Mouse (Mus musculus): ENCODE measurements around the gene Fgf3. TPM values are rescaled to one million over a fixed set of nuclear protein-coding genes. Genes with fewer than 3 reads are reported as not detected.
"Not testable (repeated sequence)": the region's sequence is repeated elsewhere in the genome, so short reads cannot be mapped to it uniquely, and the experiment has no call there.

Fgf3 gene
- polyA plus RNA-seq, 1 experiment, result not detected

DNA sequence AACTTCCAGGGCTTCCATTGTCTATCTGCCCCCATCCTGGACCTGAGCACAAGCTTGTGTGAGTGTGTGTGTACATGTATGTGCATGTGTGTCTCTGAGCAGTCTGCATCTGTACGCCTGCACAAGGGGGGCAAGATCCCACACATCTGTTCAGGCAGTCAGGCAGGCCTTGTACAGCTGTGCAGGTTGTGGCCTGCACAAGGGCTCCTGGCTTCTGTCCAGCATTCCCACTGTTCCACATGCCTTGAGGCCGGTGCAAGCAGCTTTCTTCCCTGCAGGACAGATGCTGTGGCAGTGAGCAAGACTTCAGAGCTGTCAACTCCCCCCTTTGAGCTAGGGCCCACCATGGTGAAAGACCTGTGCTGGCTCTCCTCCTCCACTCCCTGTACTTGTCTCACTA lies 45.2 kb downstream of the Fgf3 start:
- 52% methylated on average over 2 of the region's 2 CpGs for WGBS
- Histone ChIP-seq H3K4me1 (ENCODE audit: control insufficient read depth, insufficient read depth, low read length) (no peaks in the 10 kb centered on the region), H3K27me3 (replicated peaks; ENCODE audit: control insufficient read depth, insufficient read depth, low read length) (no peaks in the 10 kb centered on the region), H3K4me3 (ENCODE audit: insufficient read depth, low read depth, low read length) (no peak overlapping the region), H3K36me3 (ENCODE audit: control insufficient read depth, insufficient read depth, low read length) (no peaks in the 10 kb centered on the region), H3K27ac (ENCODE audit: insufficient read depth, low read depth, low read length) (no peak overlapping the region)
- TF ChIP-seq CTCF (conservative IDR thresholded peaks at IDR 0.05; ENCODE audit: insufficient read depth, insufficient read length, low read depth, low read length), result no peak
- TF ChIP-seq POLR2A (IDR thresholded peaks at IDR 0.05; ENCODE audit: low read depth, low read length), result no peak
- no peak for DNase-seq

DNA sequence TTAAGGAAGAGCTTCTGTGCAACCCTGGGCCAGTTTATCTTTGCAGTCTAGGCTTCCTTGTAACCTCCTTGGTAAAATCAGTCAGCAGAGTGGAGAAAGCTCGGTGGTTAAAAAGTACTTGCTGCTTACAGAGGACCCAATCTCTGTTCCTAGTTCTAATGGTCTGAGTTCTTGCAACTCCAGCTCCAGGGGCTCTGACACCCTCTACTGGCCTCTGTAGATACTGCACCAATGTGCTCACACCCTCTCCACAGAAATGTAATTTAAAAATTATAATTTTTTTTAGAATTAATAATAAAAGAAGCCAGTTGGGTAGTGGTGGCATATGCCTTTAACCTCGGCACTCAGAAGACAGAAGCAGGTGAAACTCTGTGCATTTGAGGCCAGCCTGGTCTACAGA lies 49.8 kb downstream of the Fgf3 start:
- no peaks in the 10 kb centered on the region for H3K36me3 ChIP-seq (ENCODE audit: control insufficient read depth, insufficient read depth, low read length)
- H3K27ac ChIP-seq (ENCODE audit: insufficient read depth, low read depth, low read length), result no peak overlapping the region
- TF ChIP-seq CTCF (conservative IDR thresholded peaks at IDR 0.05; ENCODE audit: insufficient read depth, insufficient read length, low read depth, low read length), result 0 out of 2 replicates have a peak, but pooled peaks have one; percentile 12
- no peak for TF ChIP-seq POLR2A (IDR thresholded peaks at IDR 0.05; ENCODE audit: low read depth, low read length)
- no peak overlapping the region for H3K4me3 ChIP-seq (ENCODE audit: insufficient read depth, low read depth, low read length)
- no peak for DNase-seq
- 91% methylated on average over 2 of the region's 2 CpGs for WGBS
- H3K27me3 ChIP-seq (replicated peaks; ENCODE audit: control insufficient read depth, insufficient read depth, low read length), result no peaks in the 10 kb centered on the region
- no peaks in the 10 kb centered on the region for H3K4me1 ChIP-seq (ENCODE audit: control insufficient read depth, insufficient read depth, low read length)

DNA sequence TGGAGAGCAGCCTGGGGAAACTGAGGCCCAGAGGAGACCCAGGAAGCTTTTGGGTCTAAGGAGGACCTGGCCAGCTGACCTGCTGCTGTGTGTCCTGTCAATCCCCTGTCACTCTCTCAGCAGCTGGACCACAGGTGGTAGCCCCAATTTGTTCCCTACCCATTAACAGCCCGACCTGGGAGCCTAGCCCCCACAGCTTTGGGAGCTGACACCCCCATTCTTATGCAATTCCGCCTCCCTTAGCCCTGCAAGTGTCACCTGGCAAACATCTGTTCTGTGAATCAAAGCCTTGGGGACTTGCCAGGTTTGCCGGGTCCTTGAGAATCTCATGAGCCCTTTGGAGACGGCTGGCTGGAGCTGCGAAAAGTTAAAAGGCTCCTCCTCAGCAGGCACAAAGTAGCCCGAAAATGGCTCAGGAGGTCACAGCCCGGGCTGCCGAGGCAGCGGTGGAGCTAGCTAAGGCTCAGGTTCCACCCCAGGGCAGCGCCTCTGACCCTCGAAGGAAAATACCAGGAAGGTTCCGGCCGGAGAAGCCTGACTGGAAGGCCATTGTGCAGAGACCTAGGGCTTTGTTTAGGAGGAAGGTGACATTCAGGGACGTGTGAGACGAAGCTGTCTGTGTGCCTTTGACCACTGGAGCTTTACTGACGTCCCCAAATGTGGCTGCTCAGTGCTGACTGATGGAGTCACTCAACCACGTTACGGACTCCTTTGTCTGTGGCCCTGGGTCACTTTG lies 50.8 kb downstream of the Fgf3 start:
- H3K27me3 ChIP-seq (replicated peaks; ENCODE audit: control insufficient read depth, insufficient read depth, low read length), result no peaks in the 10 kb centered on the region
- H3K4me1 ChIP-seq (ENCODE audit: control insufficient read depth, insufficient read depth, low read length), result no peaks in the 10 kb centered on the region
- no peak overlapping the region for H3K27ac ChIP-seq (ENCODE audit: insufficient read depth, low read depth, low read length)
- TF ChIP-seq CTCF (conservative IDR thresholded peaks at IDR 0.05; ENCODE audit: insufficient read depth, insufficient read length, low read depth, low read length), result no peak
- TF ChIP-seq POLR2A (IDR thresholded peaks at IDR 0.05; ENCODE audit: low read depth, low read length), result no peak
- DNase-seq, result no peak
- H3K4me3 ChIP-seq (ENCODE audit: insufficient read depth, low read depth, low read length), result no peak overlapping the region
- WGBS, result 12% methylated on average over 18 of the region's 18 CpGs
- H3K36me3 ChIP-seq (ENCODE audit: control insufficient read depth, insufficient read depth, low read length), result no peaks in the 10 kb centered on the region

DNA sequence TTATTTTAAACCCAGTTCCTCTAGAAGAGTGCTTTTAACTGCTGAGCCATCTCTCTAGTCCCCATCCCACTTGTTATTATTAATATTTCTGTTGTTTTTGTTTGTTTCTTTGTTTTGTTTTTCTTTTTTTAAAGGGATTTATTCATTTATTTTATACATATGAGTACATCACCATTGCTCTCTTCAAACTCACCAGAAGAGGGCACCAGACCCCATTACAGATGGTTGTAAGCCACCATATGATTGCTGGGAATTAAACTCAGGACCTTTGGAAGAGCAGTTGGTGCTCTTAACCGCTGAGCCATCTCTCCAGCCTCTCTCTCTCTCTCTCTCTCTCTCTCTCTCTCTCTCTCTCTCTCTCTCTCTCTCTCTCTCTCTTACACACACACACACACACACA lies 52.8 kb downstream of the Fgf3 start:
- not testable (repeated sequence) for H3K27me3 ChIP-seq (replicated peaks; ENCODE audit: control insufficient read depth, insufficient read depth, low read length); H3K27ac ChIP-seq (ENCODE audit: insufficient read depth, low read depth, low read length); H3K4me1 ChIP-seq (ENCODE audit: control insufficient read depth, insufficient read depth, low read length); DNase-seq; H3K4me3 ChIP-seq (ENCODE audit: insufficient read depth, low read depth, low read length); H3K36me3 ChIP-seq (ENCODE audit: control insufficient read depth, insufficient read depth, low read length)
- 100% methylated on average over 1 of the region's 1 CpGs for WGBS

DNA sequence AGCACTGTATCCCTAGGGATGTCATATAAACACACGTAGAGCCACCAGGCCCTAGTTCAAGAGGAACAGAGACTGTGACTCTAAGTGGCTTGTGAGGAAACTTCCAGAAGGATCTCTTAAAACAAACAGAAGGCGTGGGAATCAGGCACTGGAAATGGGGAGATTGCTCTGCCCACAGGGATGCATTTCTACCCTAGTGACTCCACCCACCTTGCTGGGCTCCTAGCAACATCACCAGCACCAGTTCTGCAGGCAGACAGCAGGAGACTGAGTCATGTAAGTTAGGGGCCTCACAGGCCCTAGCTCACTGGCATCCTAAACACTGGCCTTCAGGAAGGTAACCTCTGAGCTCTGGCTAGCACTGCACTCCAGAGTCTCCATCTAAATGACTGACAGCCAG lies 54.0 kb downstream of the Fgf3 start:
- Histone ChIP-seq H3K36me3 (ENCODE audit: control insufficient read depth, insufficient read depth, low read length) (no peaks in the 10 kb centered on the region), H3K4me1 (ENCODE audit: control insufficient read depth, insufficient read depth, low read length) (no peaks in the 10 kb centered on the region), H3K27ac (ENCODE audit: insufficient read depth, low read depth, low read length) (no peak overlapping the region), H3K4me3 (ENCODE audit: insufficient read depth, low read depth, low read length) (no peak overlapping the region), H3K27me3 (replicated peaks; ENCODE audit: control insufficient read depth, insufficient read depth, low read length) (0 out of 2 replicates have a peak, but pooled peaks cover 1% of the 10 kb centered on the region)
- 91% methylated on average over 2 of the region's 2 CpGs for WGBS
- TF ChIP-seq POLR2A (IDR thresholded peaks at IDR 0.05; ENCODE audit: low read depth, low read length) (no peak), CTCF (conservative IDR thresholded peaks at IDR 0.05; ENCODE audit: insufficient read depth, insufficient read length, low read depth, low read length) (no peak)
- no peak for DNase-seq

DNA sequence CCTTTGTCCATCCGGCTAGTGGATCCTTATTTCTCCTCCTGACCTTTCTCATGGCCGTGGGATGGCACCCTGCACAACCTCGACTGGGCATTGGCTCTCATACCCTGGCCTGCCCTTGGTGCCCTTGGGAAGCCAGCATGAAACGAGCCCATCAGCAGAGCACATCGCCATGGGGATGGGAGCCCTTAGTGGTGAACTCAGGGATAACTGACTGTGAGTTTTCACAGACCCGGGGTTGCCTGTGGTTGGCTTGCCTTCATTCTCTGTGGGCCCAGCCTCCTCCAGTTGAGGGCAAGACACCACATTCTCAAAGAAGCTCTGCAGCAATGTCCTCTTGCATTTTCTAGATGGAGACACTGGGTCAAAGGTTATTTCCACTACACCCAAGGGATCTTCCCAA lies 54.4 kb downstream of the Fgf3 start:
- no peak for DNase-seq
- Histone ChIP-seq H3K36me3 (ENCODE audit: control insufficient read depth, insufficient read depth, low read length) (no peaks in the 10 kb centered on the region), H3K27me3 (replicated peaks; ENCODE audit: control insufficient read depth, insufficient read depth, low read length) (0 out of 2 replicates have a peak, but pooled peaks cover 1% of the 10 kb centered on the region), H3K27ac (ENCODE audit: insufficient read depth, low read depth, low read length) (no peak overlapping the region), H3K4me1 (ENCODE audit: control insufficient read depth, insufficient read depth, low read length) (no peaks in the 10 kb centered on the region), H3K4me3 (ENCODE audit: insufficient read depth, low read depth, low read length) (no peak overlapping the region)
- no peak for TF ChIP-seq POLR2A (IDR thresholded peaks at IDR 0.05; ENCODE audit: low read depth, low read length)
- no peak for TF ChIP-seq CTCF (conservative IDR thresholded peaks at IDR 0.05; ENCODE audit: insufficient read depth, insufficient read length, low read depth, low read length)
- WGBS, result 54% methylated on average over 6 of the region's 6 CpGs

Other genes starting within 250 kb of the Fgf3 start
- 10.0 and 14.7 TPM in 2 replicates for gene Ano1, start 86.1 kb upstream of the Fgf3 start, polyA plus RNA-seq (2012; rRNA removed)
- gene Fgf4, start 9.3 kb downstream of the Fgf3 start, polyA plus RNA-seq (2012; rRNA removed), result not detected in 2 replicates
- not detected in 2 replicates for gene Fgf15, start 58.4 kb downstream of the Fgf3 start, polyA plus RNA-seq (2012; rRNA removed)
- gene LTO1, start 77.0 kb downstream of the Fgf3 start, polyA plus RNA-seq (2012; rRNA removed), result 19.0 and 19.8 TPM in 2 replicates
- gene Ccnd1, start 101.8 kb downstream of the Fgf3 start, polyA plus RNA-seq (2012; rRNA removed), result 137 and 139 TPM in 2 replicates

Data from kidney, adult 2 months (tissue).